Mouse (Mus musculus): ENCODE data around the gene Preb. TPM values are rescaled to one million over a fixed set of nuclear protein-coding genes. Genes with fewer than 3 reads are reported as not detected.

Preb gene
- polyA plus RNA-seq, 1 experiment from 2014 or later, result 71.3 TPM

DNA sequence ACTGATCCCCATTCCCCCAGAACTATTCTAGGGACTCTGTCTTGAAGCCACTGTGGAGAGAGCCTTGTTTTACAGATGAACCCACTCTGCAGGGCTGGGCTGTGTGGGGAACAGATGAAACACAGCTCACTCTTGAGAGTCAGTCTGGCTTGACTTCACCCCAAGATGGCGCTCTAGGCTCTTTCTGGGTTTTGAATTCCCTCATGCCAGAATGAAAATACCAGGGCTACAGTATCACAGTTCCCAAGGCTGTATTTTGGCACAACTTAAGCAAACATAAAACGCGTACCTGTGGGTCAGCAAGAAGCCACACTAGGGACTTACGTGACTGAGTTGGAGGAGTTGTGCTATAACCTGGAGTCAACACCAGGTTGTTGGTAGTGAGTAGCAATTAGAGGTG lies 30.0 kb downstream of the Preb start:
- Histone ChIP-seq H3K9ac (no peak overlapping the region), H3K36me3 (replicated peaks; ENCODE audit: control insufficient read depth, insufficient read depth) (no peaks in the 10 kb centered on the region; the same call in 1 of the 2 replicates), H3K4me3 (replicated peaks; ENCODE audit: low read length) (no peak overlapping the region), H3K9me3 (ENCODE audit: control insufficient read depth, low read length) (no peaks in the 10 kb centered on the region), H3K4me1 (replicated peaks; ENCODE audit: control insufficient read depth, insufficient read depth, low read length) (no peaks in the 10 kb centered on the region), H3K27me3 (ENCODE audit: control insufficient read depth, insufficient read depth, low read length) (no peaks in the 10 kb centered on the region), H3K27ac (no peak overlapping the region), H3K4me2 (replicated peaks) (no peak overlapping the region)
- DNase-seq (ENCODE audit: low spot score) (peak; percentile 83), ATAC-seq (ENCODE audit: low FRiP score) (peak; percentile 41; the same call in 1 of the 2 replicates)
- 41% methylated on average over 4 of the region's 4 CpGs for WGBS

- DNase-seq (ENCODE audit: low spot score), result peak; percentile 72
- ATAC-seq (ENCODE audit: low FRiP score), result peak; percentile 59
- Histone ChIP-seq H3K9ac (no peak overlapping the region), H3K4me2 (replicated peaks) (peak overlapping the region; percentile 32), H3K4me1 (replicated peaks; ENCODE audit: control insufficient read depth, insufficient read depth, low read length) (no peaks in the 10 kb centered on the region), H3K27ac (no peak overlapping the region), H3K27me3 (ENCODE audit: control insufficient read depth, insufficient read depth, low read length) (no peaks in the 10 kb centered on the region), H3K9me3 (ENCODE audit: control insufficient read depth, low read length) (no peaks in the 10 kb centered on the region), H3K36me3 (replicated peaks; ENCODE audit: control insufficient read depth, insufficient read depth) (no peaks in the 10 kb centered on the region), H3K4me3 (replicated peaks; ENCODE audit: low read length) (no peak overlapping the region)
- whole genome bisulfite sequencing, result 41% methylated on average over 7 of the region's 7 CpGs
These were observed 32.1 kb downstream of the Preb start for GRCm38 (mm10) chr5:30927945-30928529.

GRCm38 (mm10) chr5:30926073-30926472 lies 34.1 kb downstream of the Preb start:
- Histone ChIP-seq H3K9me3 (ENCODE audit: control insufficient read depth, low read length) (no peaks in the 10 kb centered on the region), H3K27ac (no peak overlapping the region), H3K4me1 (replicated peaks; ENCODE audit: control insufficient read depth, insufficient read depth, low read length) (peaks cover 12% of the 10 kb centered on the region), H3K9ac (no peak overlapping the region), H3K4me2 (replicated peaks) (no peak overlapping the region), H3K36me3 (replicated peaks; ENCODE audit: control insufficient read depth, insufficient read depth) (no peaks in the 10 kb centered on the region), H3K4me3 (replicated peaks; ENCODE audit: low read length) (no peak overlapping the region), H3K27me3 (ENCODE audit: control insufficient read depth, insufficient read depth, low read length) (no peaks in the 10 kb centered on the region)
- DNase-seq (ENCODE audit: low spot score), result no peak
- ATAC-seq (ENCODE audit: low FRiP score), result no peak
- WGBS, result 90% methylated on average over 2 of the region's 2 CpGs

GRCm38 (mm10) chr5:30925217-30925616 lies 34.9 kb downstream of the Preb start:
- Histone ChIP-seq H3K27ac (no peak overlapping the region), H3K4me3 (replicated peaks; ENCODE audit: low read length) (no peak overlapping the region), H3K4me1 (replicated peaks; ENCODE audit: control insufficient read depth, insufficient read depth, low read length) (peaks cover 12% of the 10 kb centered on the region), H3K36me3 (replicated peaks; ENCODE audit: control insufficient read depth, insufficient read depth) (no peaks in the 10 kb centered on the region), H3K9me3 (ENCODE audit: control insufficient read depth, low read length) (no peaks in the 10 kb centered on the region), H3K4me2 (replicated peaks) (no peak overlapping the region), H3K9ac (no peak overlapping the region), H3K27me3 (ENCODE audit: control insufficient read depth, insufficient read depth, low read length) (no peaks in the 10 kb centered on the region)
- 92% methylated on average over 5 of the region's 5 CpGs for WGBS
- no peak for ATAC-seq (ENCODE audit: low FRiP score)
- no peak for DNase-seq (ENCODE audit: low spot score)

GRCm38 (mm10) chr5:30924614-30925013 lies 35.5 kb downstream of the Preb start:
- H3K4me3 ChIP-seq (replicated peaks; ENCODE audit: low read length), result no peak overlapping the region
- no peaks in the 10 kb centered on the region for H3K9me3 ChIP-seq (ENCODE audit: control insufficient read depth, low read length)
- ATAC-seq (ENCODE audit: low FRiP score) (no peak), DNase-seq (ENCODE audit: low spot score) (no peak)
- no peaks in the 10 kb centered on the region for H3K27me3 ChIP-seq (ENCODE audit: control insufficient read depth, insufficient read depth, low read length)
- no peak overlapping the region for H3K4me2 ChIP-seq (replicated peaks)
- H3K27ac ChIP-seq, result no peak overlapping the region
- H3K9ac ChIP-seq, result no peak overlapping the region
- H3K4me1 ChIP-seq (replicated peaks; ENCODE audit: control insufficient read depth, insufficient read depth, low read length), result peaks cover 12% of the 10 kb centered on the region
- WGBS, result 86% methylated on average over 8 of the region's 8 CpGs
- H3K36me3 ChIP-seq (replicated peaks; ENCODE audit: control insufficient read depth, insufficient read depth), result no peaks in the 10 kb centered on the region

DNA sequence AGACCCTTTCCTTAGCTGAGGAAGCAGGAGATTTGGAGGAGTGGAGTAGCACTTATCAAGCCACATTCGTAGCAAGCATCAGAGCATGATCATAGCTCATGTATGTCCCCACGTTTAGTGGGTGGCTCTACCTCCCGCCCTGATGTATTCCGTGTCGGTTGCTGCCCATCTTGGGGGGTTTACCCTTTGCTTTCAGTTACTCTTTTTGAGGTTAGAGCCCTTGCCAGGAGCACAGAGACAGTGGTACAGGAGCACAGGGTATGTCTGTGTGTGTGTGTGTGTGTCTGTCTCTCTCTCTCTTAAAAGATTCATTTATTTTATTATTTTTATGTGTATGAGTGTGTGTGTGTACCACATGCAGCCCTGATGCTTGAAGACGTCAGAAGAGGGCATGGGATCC lies 37.0 kb downstream of the Preb start:
- peaks cover 12% of the 10 kb centered on the region for H3K4me1 ChIP-seq (replicated peaks; ENCODE audit: control insufficient read depth, insufficient read depth, low read length)
- no peaks in the 10 kb centered on the region for H3K36me3 ChIP-seq (replicated peaks; ENCODE audit: control insufficient read depth, insufficient read depth)
- H3K27ac ChIP-seq, result no peak overlapping the region
- WGBS, result 85% methylated on average over 6 of the region's 6 CpGs
- DNase-seq (ENCODE audit: low spot score), result no peak
- no peaks in the 10 kb centered on the region for H3K9me3 ChIP-seq (ENCODE audit: control insufficient read depth, low read length)
- no peak overlapping the region for H3K9ac ChIP-seq
- ATAC-seq (ENCODE audit: low FRiP score), result no peak
- H3K4me3 ChIP-seq (replicated peaks; ENCODE audit: low read length), result no peak overlapping the region
- H3K4me2 ChIP-seq (replicated peaks), result no peak overlapping the region
- no peaks in the 10 kb centered on the region for H3K27me3 ChIP-seq (ENCODE audit: control insufficient read depth, insufficient read depth, low read length)

- Histone ChIP-seq H3K4me1 (replicated peaks; ENCODE audit: control insufficient read depth, insufficient read depth, low read length) (peaks cover 12% of the 10 kb centered on the region), H3K4me3 (replicated peaks; ENCODE audit: low read length) (peak overlapping the region; percentile 45; the same call in 1 of the 2 replicates), H3K27ac (no peak overlapping the region), H3K9me3 (ENCODE audit: control insufficient read depth, low read length) (no peaks in the 10 kb centered on the region), H3K4me2 (replicated peaks) (peak overlapping the region; percentile 85), H3K9ac (0 out of 2 replicates have a peak overlapping the region, but pooled peaks have one; percentile 53), H3K27me3 (ENCODE audit: control insufficient read depth, insufficient read depth, low read length) (no peaks in the 10 kb centered on the region), H3K36me3 (replicated peaks; ENCODE audit: control insufficient read depth, insufficient read depth) (no peaks in the 10 kb centered on the region)
- WGBS, result 75% methylated on average over 10 of the region's 10 CpGs
- no peak for DNase-seq (ENCODE audit: low spot score)
- ATAC-seq (ENCODE audit: low FRiP score), result no peak
These were observed 37.5 kb downstream of the Preb start for GRCm38 (mm10) chr5:30922581-30923041.

- Histone ChIP-seq H3K36me3 (replicated peaks; ENCODE audit: control insufficient read depth, insufficient read depth) (no peaks in the 10 kb centered on the region), H3K9ac (peak within 1 kb of the TSS; percentile 53), H3K27me3 (ENCODE audit: control insufficient read depth, insufficient read depth, low read length) (no peaks in the 10 kb centered on the region), H3K4me2 (replicated peaks) (peak within 1 kb of the TSS; percentile 85), H3K9me3 (ENCODE audit: control insufficient read depth, low read length) (no peaks in the 10 kb centered on the region), H3K27ac (peak within 1 kb of the TSS; percentile 70; the same call in 1 of the 2 replicates), H3K4me1 (replicated peaks; ENCODE audit: control insufficient read depth, insufficient read depth, low read length) (peaks cover 12% of the 10 kb centered on the region), H3K4me3 (replicated peaks; ENCODE audit: low read length) (peak within 1 kb of the TSS; percentile 45)
- peak; percentile 70 for ATAC-seq (ENCODE audit: low FRiP score)
- under 1% methylated on average over 39 of the region's 40 CpGs for WGBS
- DNase-seq (ENCODE audit: low spot score), result peak; percentile 91
These were observed 38.7 kb downstream of the Preb start, which contains the start of gene Khk for GRCm38 (mm10) chr5:30921256-30922033. Gene Khk, plus strand, starts transcription at chr5:30921431.

DNA sequence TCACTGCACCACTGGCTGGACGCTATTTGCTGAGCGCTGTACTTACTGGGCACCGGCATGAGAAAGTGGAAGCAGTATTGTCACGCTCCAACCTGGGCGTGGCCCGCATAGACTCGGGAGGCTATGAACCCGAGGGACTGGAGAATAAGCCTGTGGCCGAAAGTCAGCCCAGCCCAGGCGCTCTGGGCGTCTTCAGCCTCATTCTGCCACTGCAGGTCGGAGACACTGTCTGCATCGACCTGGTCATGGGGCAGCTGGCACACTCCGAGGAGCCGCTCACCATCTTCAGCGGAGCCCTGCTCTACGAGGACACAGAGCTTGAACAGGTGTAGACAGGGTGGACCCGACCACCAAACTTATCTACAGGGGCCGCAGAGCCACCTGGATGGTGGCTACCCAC lies 39.5 kb downstream of the Preb start:
- H3K9me3 ChIP-seq (ENCODE audit: control insufficient read depth, low read length), result no peaks in the 10 kb centered on the region
- peak overlapping the region; percentile 85; the same call in 1 of the 2 replicates for H3K4me2 ChIP-seq (replicated peaks)
- ATAC-seq (ENCODE audit: low FRiP score), result peak; percentile 12; the same call in 1 of the 2 replicates
- no peak overlapping the region for H3K27ac ChIP-seq
- no peaks in the 10 kb centered on the region for H3K36me3 ChIP-seq (replicated peaks; ENCODE audit: control insufficient read depth, insufficient read depth)
- WGBS, result 61% methylated on average over 19 of the region's 19 CpGs
- H3K4me1 ChIP-seq (replicated peaks; ENCODE audit: control insufficient read depth, insufficient read depth, low read length), result peaks cover 18% of the 10 kb centered on the region
- DNase-seq (ENCODE audit: low spot score), result no peak
- H3K27me3 ChIP-seq (ENCODE audit: control insufficient read depth, insufficient read depth, low read length), result no peaks in the 10 kb centered on the region
- no peak overlapping the region for H3K4me3 ChIP-seq (replicated peaks; ENCODE audit: low read length)
- no peak overlapping the region for H3K9ac ChIP-seq
